Mouse (Mus musculus): ENCODE results near the gene Hmgcs2.

GRCm38 (mm10) chr3:98356632-98357370, 76.6 kb downstream of the Hmgcs2 start:
- no peak for TF ChIP-seq CTCF (IDR thresholded peaks at IDR 0.05; ENCODE audit: extremely low read depth, insufficient read depth, insufficient read length, insufficient replicate concordance)
- TF ChIP-seq POLR2A (IDR thresholded peaks at IDR 0.05; ENCODE audit: low read depth, low read length) = no peak

Data from spleen, adult 2 months (tissue).